ENCODE assay signal across 8 mouse cellular contexts in genomic region chr15:85652871-85653337, GRCm38 (mm10).
DNase-seq lines count a peak whose midpoint lies in the region; ATAC-seq and TF ChIP-seq lines count a peak whose summit lies in the region.

No protein-coding gene starts in this region.

- no peaks in the 10 kb centered on the region for H3K27me3 ChIP-seq in heart, adult 2 months (ENCODE audit: control insufficient read depth, insufficient read depth, low read length)
- H3K27me3 ChIP-seq in spleen, adult 2 months (ENCODE audit: control insufficient read depth, insufficient read depth, low read length): no peaks in the 10 kb centered on the region
- H3K27me3 ChIP-seq in hindbrain, embryonic 14.5 days (ENCODE audit: control insufficient read depth, insufficient read depth, low read length): peaks cover 26% of the 10 kb centered on the region
- H3K27me3 ChIP-seq in liver, postnatal 0 days (ENCODE audit: insufficient read depth, low read length): no peaks in the 10 kb centered on the region

- H3K9me3 ChIP-seq in hindbrain, embryonic 14.5 days (ENCODE audit: control insufficient read depth, low read length): no peaks in the 10 kb centered on the region
- no peaks in the 10 kb centered on the region for H3K9me3 ChIP-seq in liver, postnatal 0 days (ENCODE audit: low read length)

- no peak for TF ChIP-seq EP300 in heart, adult 2 months (IDR thresholded peaks at IDR 0.05; ENCODE audit: insufficient read depth, low read depth, low read length)
- TF ChIP-seq EP300 in liver, postnatal 0 days (IDR thresholded peaks at IDR 0.05; ENCODE audit: low read depth): no peak

- peaks cover 2% of the 10 kb centered on the region; the same call in 1 of the 2 replicates for H3K79me2 ChIP-seq in heart, adult 2 months (replicated peaks; ENCODE audit: control insufficient read depth, insufficient read depth, low read length)

- H3K27ac ChIP-seq in heart, adult 2 months: peak overlapping the region; percentile 100
- peak overlapping the region; percentile 48 for H3K27ac ChIP-seq in spleen, adult 2 months (ENCODE audit: insufficient read depth, low read length)
- peak overlapping the region; percentile 99 for H3K27ac ChIP-seq in hindbrain, embryonic 14.5 days
- peak overlapping the region; percentile 86 for H3K27ac ChIP-seq in liver, postnatal 0 days (ENCODE audit: low read depth)

- no peak for TF ChIP-seq POLR2A in heart, adult 2 months (IDR thresholded peaks at IDR 0.05; ENCODE audit: insufficient read depth, low read depth, low read length)
- no peak for TF ChIP-seq POLR2A in spleen, adult 2 months (IDR thresholded peaks at IDR 0.05; ENCODE audit: low read depth, low read length)

- DNase-seq in heart, adult 2 months: peak in 1 of 2 experiments; percentile 30
- no peak for DNase-seq in heart, postnatal 25 days (ENCODE audit: low spot score)
- no peak for DNase-seq in spleen, adult 2 months (ENCODE audit: low read depth in 1 of 2, low spot score in 2 of 2)
- DNase-seq in spleen, postnatal 10 days (ENCODE audit: low spot score in 2 of 2): no peak
- peak; percentile 65 for DNase-seq in hindbrain, embryonic 14.5 days (ENCODE audit: low spot score)
- no peak for DNase-seq in liver, postnatal 0 days
- no peak for DNase-seq in urinary bladder, postnatal 10 days (ENCODE audit: low spot score)

- ATAC-seq in hindbrain, embryonic 14.5 days (ENCODE audit: low FRiP score): peak; percentile 58
- ATAC-seq in liver, postnatal 0 days: no peak
- ATAC-seq in erythroid progenitor cell, adult 5-6 weeks (replicated peaks; ENCODE audit: low FRiP score, poor library complexity, severe bottlenecking): no peak

- H3K4me1 ChIP-seq in heart, adult 2 months (ENCODE audit: control insufficient read depth, insufficient read depth, low read length): peaks cover 26% of the 10 kb centered on the region
- peaks cover 11% of the 10 kb centered on the region for H3K4me1 ChIP-seq in spleen, adult 2 months (ENCODE audit: control insufficient read depth, insufficient read depth, insufficient read length)
- peaks cover 64% of the 10 kb centered on the region for H3K4me1 ChIP-seq in hindbrain, embryonic 14.5 days (replicated peaks; ENCODE audit: control insufficient read depth, insufficient read depth, low read length)
- H3K4me1 ChIP-seq in liver, postnatal 0 days (ENCODE audit: insufficient read depth): peaks cover 7% of the 10 kb centered on the region; the same call in 1 of the 2 replicates

- 11% methylated on average over 9 of the region's 9 CpGs for WGBS in heart, adult 2 months
- 39% methylated on average over 9 of the region's 9 CpGs for WGBS in spleen, adult 2 months
- WGBS in hindbrain, embryonic 14.5 days: 25% methylated on average over 9 of the region's 9 CpGs
- 66% methylated on average over 9 of the region's 9 CpGs for WGBS in liver, postnatal 0 days (ENCODE audit: insufficient replicate concordance)

- peaks cover 7% of the 10 kb centered on the region for H3K36me3 ChIP-seq in heart, adult 2 months (ENCODE audit: control insufficient read depth, insufficient read depth, low read length)
- no peaks in the 10 kb centered on the region for H3K36me3 ChIP-seq in spleen, adult 2 months (ENCODE audit: control insufficient read depth, insufficient read depth, low read length)
- H3K36me3 ChIP-seq in hindbrain, embryonic 14.5 days (replicated peaks; ENCODE audit: control insufficient read depth, insufficient read depth): no peaks in the 10 kb centered on the region
- no peaks in the 10 kb centered on the region for H3K36me3 ChIP-seq in liver, postnatal 0 days (replicated peaks; ENCODE audit: insufficient read depth, low read length)

- H3K9ac ChIP-seq in heart, adult 2 months (ENCODE audit: low read depth, low read length): peak overlapping the region; percentile 58
- peak overlapping the region; percentile 82 for H3K9ac ChIP-seq in hindbrain, embryonic 14.5 days
- peak overlapping the region; percentile 72 for H3K9ac ChIP-seq in liver, postnatal 0 days (replicated peaks)

- intact Hi-C loops in heart, adult 2 months (cut with DNase I): loop anchor here (10.0 kb wide), 1 partner anchor 52 kb away; no protein-coding TSS in a partner anchor
- intact Hi-C loops in heart, postnatal 25 days (cut with DNase I): loop anchor here (5.0 kb wide), 1 partner anchor 41 kb away; no protein-coding TSS in a partner anchor

- TF ChIP-seq CTCF in heart, adult 2 months (IDR thresholded peaks at IDR 0.05): no peak
- no peak for TF ChIP-seq CTCF in spleen, adult 2 months (IDR thresholded peaks at IDR 0.05; ENCODE audit: extremely low read depth, insufficient read depth, insufficient read length, insufficient replicate concordance)
- TF ChIP-seq CTCF in liver, postnatal 0 days (IDR thresholded peaks at IDR 0.05; ENCODE audit: low read depth): no peak

- peak overlapping the region; percentile 57 for H3K4me3 ChIP-seq in heart, adult 2 months
- H3K4me3 ChIP-seq in spleen, adult 2 months (ENCODE audit: extremely low read depth, insufficient read depth, insufficient read length): peak overlapping the region; percentile 25; the same call in 1 of the 2 replicates
- peak overlapping the region; percentile 32 for H3K4me3 ChIP-seq in hindbrain, embryonic 14.5 days (replicated peaks; ENCODE audit: low read length)
- no peak overlapping the region for H3K4me3 ChIP-seq in liver, postnatal 0 days (ENCODE audit: low read depth, low read length)

- H3K4me2 ChIP-seq in hindbrain, embryonic 14.5 days (replicated peaks): peak overlapping the region; percentile 74
- peak overlapping the region; percentile 70 for H3K4me2 ChIP-seq in liver, postnatal 0 days (ENCODE audit: low read depth, low read length)

Comparison
In these comparisons a context has a peak if more than half of its experiments do, and no peak if none do; other contexts are left out.
1. H3K27ac ChIP-seq: peak in every context shown above with its lines; median percentile 100 in heart, adult 2 months; 99 in hindbrain, embryonic 14.5 days; 86 in liver, postnatal 0 days; 48 in spleen, adult 2 months.